Comparison of ENCODE assay signal across 21 mouse cellular contexts in genomic region chr6:99677325-99677724, GRCm38 (mm10). TPM values are rescaled to one million over a fixed set of nuclear protein-coding genes. Genes with fewer than 3 reads are reported as not detected.
A peak's percentile ranks its signal among the peaks of the same experiment; 100 is the strongest.
DNase-seq lines count a peak whose midpoint lies in the region; ATAC-seq and TF ChIP-seq lines count a peak whose summit lies in the region.
"Had no signal": no experiment of that assay in that cellular context is flagged by ENCODE, and none has a peak within 500 bp of the region (broad histone marks: within the 10 kb centered on the region; RNA-seq: fewer than 3 reads in every experiment).

No protein-coding gene starts in this region.

- H3K27me3 ChIP-seq in intestine, embryonic 14.5 days (replicated peaks; ENCODE audit: control insufficient read depth, insufficient read depth, low read length) = no peaks in the 10 kb centered on the region
- H3K27me3 ChIP-seq in intestine, embryonic 15.5 days (replicated peaks) = no peaks in the 10 kb centered on the region
- no peaks in the 10 kb centered on the region for H3K27me3 ChIP-seq in intestine, postnatal 0 days (replicated peaks; ENCODE audit: control insufficient read depth, insufficient read depth, low read length)
- no peaks in the 10 kb centered on the region for H3K27me3 ChIP-seq in stomach, embryonic 16.5 days (ENCODE audit: control insufficient read depth, insufficient read depth, low read length)
- no peaks in the 10 kb centered on the region for H3K27me3 ChIP-seq in forebrain, embryonic 10.5 days (ENCODE audit: poor library complexity, severe bottlenecking)
- no peaks in the 10 kb centered on the region; the same call in 1 of the 2 replicates for H3K27me3 ChIP-seq in liver, embryonic 12.5 days (replicated peaks)
- H3K27me3 ChIP-seq: embryonic facial prominence, embryonic 13.5 days; embryonic facial prominence, embryonic 15.5 days; forebrain, embryonic 12.5 days had no signal

- H3K9ac ChIP-seq in intestine, embryonic 14.5 days (ENCODE audit: low read length) = no peak overlapping the region
- no peak overlapping the region for H3K9ac ChIP-seq in intestine, embryonic 15.5 days
- no peak overlapping the region for H3K9ac ChIP-seq in intestine, postnatal 0 days (ENCODE audit: low read depth, low read length)
- no peak overlapping the region for H3K9ac ChIP-seq in stomach, embryonic 16.5 days (ENCODE audit: low read length)
- H3K9ac ChIP-seq in liver, embryonic 12.5 days = no peak overlapping the region
- H3K9ac ChIP-seq: embryonic facial prominence, embryonic 13.5 days; embryonic facial prominence, embryonic 15.5 days; forebrain, embryonic 12.5 days had no signal

- 57% methylated on average over 8 of the region's 8 CpGs for WGBS in intestine, embryonic 14.5 days
- 59% methylated on average over 8 of the region's 8 CpGs for WGBS in intestine, embryonic 15.5 days
- 41% methylated on average over 8 of the region's 8 CpGs for WGBS in intestine, postnatal 0 days
- WGBS in stomach, embryonic 16.5 days = 61% methylated on average over 8 of the region's 8 CpGs
- 89% methylated on average over 8 of the region's 8 CpGs for WGBS in forebrain, embryonic 10.5 days
- 61% methylated on average over 8 of the region's 8 CpGs for WGBS in liver, embryonic 12.5 days (ENCODE audit: insufficient replicate concordance)

- H3K4me2 ChIP-seq in intestine, embryonic 14.5 days (ENCODE audit: low read length) = no peak overlapping the region
- no peak overlapping the region for H3K4me2 ChIP-seq in intestine, embryonic 15.5 days (replicated peaks)
- no peak overlapping the region for H3K4me2 ChIP-seq in intestine, postnatal 0 days (replicated peaks; ENCODE audit: low read depth)
- no peak overlapping the region for H3K4me2 ChIP-seq in stomach, embryonic 16.5 days (ENCODE audit: low read depth, low read length)
- H3K4me2 ChIP-seq in liver, embryonic 12.5 days = no peak overlapping the region
- H3K4me2 ChIP-seq: embryonic facial prominence, embryonic 13.5 days; embryonic facial prominence, embryonic 15.5 days; forebrain, embryonic 12.5 days had no signal

- H3K27ac ChIP-seq in intestine, embryonic 14.5 days (ENCODE audit: low read depth) = no peak overlapping the region
- no peak overlapping the region for H3K27ac ChIP-seq in intestine, embryonic 15.5 days
- H3K27ac ChIP-seq in intestine, postnatal 0 days (ENCODE audit: low read depth, low read length) = no peak overlapping the region
- H3K27ac ChIP-seq in stomach, embryonic 16.5 days (ENCODE audit: low read length) = no peak overlapping the region
- no peak overlapping the region for H3K27ac ChIP-seq in forebrain, embryonic 10.5 days
- no peak overlapping the region for H3K27ac ChIP-seq in liver, embryonic 12.5 days
- H3K27ac ChIP-seq: embryonic facial prominence, embryonic 13.5 days; embryonic facial prominence, embryonic 15.5 days had no signal

- DNase-seq in intestine, embryonic 14.5 days (ENCODE audit: low spot score) = no peak
- DNase-seq in forebrain, embryonic 10.5 days (ENCODE audit: extremely low spot score, low spot score) = no peak
- DNase-seq in spleen, adult 12 weeks (ENCODE audit: low spot score) = no peak
- DNase-seq in kidney, adult 8-10 months = no peak
- DNase-seq: adrenal gland, adult 2 months; adrenal gland, postnatal 10 days; adrenal gland, postnatal 25 days; cerebellum, adult 11 months; cerebellum, adult 18-20 months; cerebellum, adult 8-10 months; cerebellum, adult 9-11 months; embryo, embryonic 11 days had no signal

- no peaks in the 10 kb centered on the region for H3K9me3 ChIP-seq in intestine, embryonic 14.5 days (ENCODE audit: control insufficient read depth, low read length)
- no peaks in the 10 kb centered on the region for H3K9me3 ChIP-seq in intestine, embryonic 15.5 days
- no peaks in the 10 kb centered on the region for H3K9me3 ChIP-seq in intestine, postnatal 0 days (ENCODE audit: control insufficient read depth)
- H3K9me3 ChIP-seq in stomach, embryonic 16.5 days (replicated peaks; ENCODE audit: control insufficient read depth, low read length) = no peaks in the 10 kb centered on the region
- H3K9me3 ChIP-seq in forebrain, embryonic 10.5 days = no peaks in the 10 kb centered on the region
- H3K9me3 ChIP-seq in liver, embryonic 12.5 days (replicated peaks) = no peaks in the 10 kb centered on the region
- H3K9me3 ChIP-seq: embryonic facial prominence, embryonic 13.5 days; embryonic facial prominence, embryonic 15.5 days; forebrain, embryonic 12.5 days had no signal

- ATAC-seq in intestine, embryonic 14.5 days (replicated peaks; ENCODE audit: low FRiP score, low TSS enrichment, low read depth) = peak; percentile 85
- ATAC-seq in intestine, embryonic 15.5 days = peak; percentile 92
- peak; percentile 84 for ATAC-seq in intestine, postnatal 0 days
- peak; percentile 21; the same call in 1 of the 2 replicates for ATAC-seq in stomach, embryonic 16.5 days (ENCODE audit: insufficient read depth, low FRiP score)
- ATAC-seq in liver, embryonic 12.5 days = no peak

- no peak overlapping the region for H3K4me3 ChIP-seq in intestine, embryonic 14.5 days (ENCODE audit: low read depth, low read length)
- H3K4me3 ChIP-seq in intestine, embryonic 15.5 days (replicated peaks) = no peak overlapping the region
- H3K4me3 ChIP-seq in intestine, postnatal 0 days (ENCODE audit: low read depth, low read length) = no peak overlapping the region
- H3K4me3 ChIP-seq in stomach, embryonic 16.5 days (replicated peaks; ENCODE audit: low read length) = no peak overlapping the region
- H3K4me3 ChIP-seq in forebrain, embryonic 10.5 days = no peak overlapping the region
- H3K4me3 ChIP-seq in liver, embryonic 12.5 days = no peak overlapping the region
- H3K4me3 ChIP-seq: embryonic facial prominence, embryonic 13.5 days; embryonic facial prominence, embryonic 15.5 days; erythroblast, embryonic 14.5 days; forebrain, embryonic 12.5 days had no signal

- TF ChIP-seq CTCF in intestine, postnatal 0 days (IDR thresholded peaks at IDR 0.05; ENCODE audit: low read depth) = no peak

- H3K36me3 ChIP-seq in intestine, embryonic 14.5 days (ENCODE audit: control insufficient read depth, insufficient read depth, low read length) = no peaks in the 10 kb centered on the region
- H3K36me3 ChIP-seq in intestine, embryonic 15.5 days = no peaks in the 10 kb centered on the region
- H3K36me3 ChIP-seq in intestine, postnatal 0 days (ENCODE audit: control insufficient read depth, insufficient read depth) = no peaks in the 10 kb centered on the region
- no peaks in the 10 kb centered on the region for H3K36me3 ChIP-seq in stomach, embryonic 16.5 days (ENCODE audit: control insufficient read depth, insufficient read depth, low read length)
- no peaks in the 10 kb centered on the region for H3K36me3 ChIP-seq in forebrain, embryonic 10.5 days (replicated peaks)
- H3K36me3 ChIP-seq in liver, embryonic 12.5 days = no peaks in the 10 kb centered on the region
- H3K36me3 ChIP-seq: embryonic facial prominence, embryonic 13.5 days; embryonic facial prominence, embryonic 15.5 days; forebrain, embryonic 12.5 days had no signal

- no peaks in the 10 kb centered on the region; the same call in 1 of the 2 replicates for H3K4me1 ChIP-seq in intestine, embryonic 14.5 days (replicated peaks; ENCODE audit: control insufficient read depth, insufficient read depth, low read length)
- 0 out of 2 replicates have a peak, but pooled peaks cover 3% of the 10 kb centered on the region for H3K4me1 ChIP-seq in intestine, embryonic 15.5 days (replicated peaks)
- H3K4me1 ChIP-seq in intestine, postnatal 0 days (replicated peaks; ENCODE audit: control insufficient read depth, insufficient read depth, low read length) = no peaks in the 10 kb centered on the region
- H3K4me1 ChIP-seq in stomach, embryonic 16.5 days (ENCODE audit: control insufficient read depth, insufficient read depth, low read length) = 0 out of 2 replicates have a peak, but pooled peaks cover 3% of the 10 kb centered on the region
- peaks cover 16% of the 10 kb centered on the region for H3K4me1 ChIP-seq in forebrain, embryonic 10.5 days
- no peaks in the 10 kb centered on the region for H3K4me1 ChIP-seq in liver, embryonic 12.5 days
- H3K4me1 ChIP-seq: embryonic facial prominence, embryonic 13.5 days; embryonic facial prominence, embryonic 15.5 days had no signal

RNA-seq across cellular contexts. Expression of gene Gm20696, which starts 10.7 kb away (rescaled TPM):
- polyA plus RNA-seq in intestine, embryonic 14.5 days (2014; fragmentation: Nextera tagmentation; extraction: Ambion mirVana) = 5.1 and 6.9 TPM in 2 replicates
- polyA plus RNA-seq in intestine, embryonic 15.5 days (2015; fragmentation: Nextera tagmentation; extraction: Ambion mirVana) = 2.7 and 3.8 TPM in 2 replicates
- 1.4 and 2.3 TPM in 2 replicates for polyA plus RNA-seq in intestine, postnatal 0 days (2015; fragmentation: Nextera tagmentation; extraction: Ambion mirVana)
- polyA plus RNA-seq in stomach, embryonic 16.5 days (2015; fragmentation: Nextera tagmentation; extraction: Ambion mirVana) = 1.9 and 2.0 TPM in 2 replicates
- 2.7 and 3.6 TPM in 2 replicates for polyA plus RNA-seq in forebrain, embryonic 10.5 days (2016; fragmentation: Nextera tagmentation; extraction: Ambion mirVana)
- polyA plus RNA-seq in liver, embryonic 12.5 days (2016; fragmentation: Nextera tagmentation; extraction: Ambion mirVana) = 1.4 and 3.0 TPM in 2 replicates
- polyA plus RNA-seq: erythroblast, embryonic 14.5 days had no signal

RNA-seq across cellular contexts. Expression of gene Eif4e3, which starts 10.8 kb away (rescaled TPM):
- polyA plus RNA-seq in intestine, embryonic 14.5 days (2014; fragmentation: Nextera tagmentation; extraction: Ambion mirVana) = 14.5 and 16.3 TPM in 2 replicates
- 10.6 and 12.3 TPM in 2 replicates for polyA plus RNA-seq in intestine, embryonic 15.5 days (2015; fragmentation: Nextera tagmentation; extraction: Ambion mirVana)
- 6.7 and 7.4 TPM in 2 replicates for polyA plus RNA-seq in intestine, postnatal 0 days (2015; fragmentation: Nextera tagmentation; extraction: Ambion mirVana)
- polyA plus RNA-seq in stomach, embryonic 16.5 days (2015; fragmentation: Nextera tagmentation; extraction: Ambion mirVana) = 10.9 and 11.3 TPM in 2 replicates
- 12.7 and 13.4 TPM in 2 replicates for polyA plus RNA-seq in forebrain, embryonic 10.5 days (2016; fragmentation: Nextera tagmentation; extraction: Ambion mirVana)
- polyA plus RNA-seq in liver, embryonic 12.5 days (2016; fragmentation: Nextera tagmentation; extraction: Ambion mirVana) = 2.3 and 2.4 TPM in 2 replicates
- polyA plus RNA-seq: erythroblast, embryonic 14.5 days had no signal

RNA-seq across cellular contexts. Expression of gene Gpr27, which starts 15.2 kb away (rescaled TPM):
- 3.1 and 3.5 TPM in 2 replicates for polyA plus RNA-seq in intestine, embryonic 14.5 days (2014; fragmentation: Nextera tagmentation; extraction: Ambion mirVana)
- polyA plus RNA-seq in intestine, embryonic 15.5 days (2015; fragmentation: Nextera tagmentation; extraction: Ambion mirVana) = 2.4 and 2.6 TPM in 2 replicates
- polyA plus RNA-seq in intestine, postnatal 0 days (2015; fragmentation: Nextera tagmentation; extraction: Ambion mirVana) = 2.0 and 2.4 TPM in 2 replicates
- polyA plus RNA-seq in stomach, embryonic 16.5 days (2015; fragmentation: Nextera tagmentation; extraction: Ambion mirVana) = 1.2 and 1.6 TPM in 2 replicates
- 1.3 and 1.5 TPM in 2 replicates for polyA plus RNA-seq in forebrain, embryonic 10.5 days (2016; fragmentation: Nextera tagmentation; extraction: Ambion mirVana)
- 0.23 and 0.39 TPM in 2 replicates for polyA plus RNA-seq in liver, embryonic 12.5 days (2016; fragmentation: Nextera tagmentation; extraction: Ambion mirVana)
- polyA plus RNA-seq: C2C12; erythroblast, embryonic 14.5 days had no signal

RNA-seq across cellular contexts. Expression of gene Prok2, which starts 48.9 kb away (rescaled TPM):
- not detected in 2 replicates for polyA plus RNA-seq in intestine, embryonic 14.5 days (2014; fragmentation: Nextera tagmentation; extraction: Ambion mirVana)
- polyA plus RNA-seq in intestine, embryonic 15.5 days (2015; fragmentation: Nextera tagmentation; extraction: Ambion mirVana) = 0.10 TPM in 1 of 2 replicates, not detected in the other
- not detected in 2 replicates for polyA plus RNA-seq in intestine, postnatal 0 days (2015; fragmentation: Nextera tagmentation; extraction: Ambion mirVana)
- polyA plus RNA-seq in stomach, embryonic 16.5 days (2015; fragmentation: Nextera tagmentation; extraction: Ambion mirVana) = 0.27 TPM in 1 of 2 replicates, not detected in the other
- polyA plus RNA-seq in forebrain, embryonic 10.5 days (2016; fragmentation: Nextera tagmentation; extraction: Ambion mirVana) = 0.73 and 1.2 TPM in 2 replicates
- not detected in 2 replicates for polyA plus RNA-seq in liver, embryonic 12.5 days (2016; fragmentation: Nextera tagmentation; extraction: Ambion mirVana)
- polyA plus RNA-seq: adrenal gland, adult 2 months; C2C12; erythroblast, embryonic 14.5 days had no signal
